Mouse (Mus musculus) G1E (cell line): ENCODE results near the gene Dpysl4. TPM values are rescaled to one million over a fixed set of nuclear protein-coding genes. Genes with fewer than 3 reads are reported as not detected.

Experiments used
- ATAC-seq: 2 replicates; pipeline ENCODE4 v1.8.0; 2016; ENCODE audit warnings: mild to moderate bottlenecking; ENCODE audit not compliant: insufficient number of reproducible peaks, poor library complexity, low FRiP score, severe bottlenecking; ENCODE audit errors: extremely low read depth
- DNase-seq: peaks from one replicate; pipeline ENCODE4 v3.0.0; 2012; ENCODE audit warnings: low spot score
- H3K27me3 ChIP-seq: 2 replicates; pipeline ENCODE4 v1.6.1; 2012; ENCODE audit warnings: mild to moderate bottlenecking, low read length, inconsistent platforms; ENCODE audit not compliant: insufficient read depth
- H3K36me3 ChIP-seq: replicated peaks from 2 replicates; pipeline ENCODE3; 2012; ENCODE audit warnings: mild to moderate bottlenecking, inconsistent platforms
- H3K4me1 ChIP-seq: 2 replicates; pipeline ENCODE4 v1.6.1; 2012; ENCODE audit warnings: low read depth, low read length, inconsistent platforms, mixed read lengths; ENCODE audit not compliant: insufficient read depth
- H3K4me3 ChIP-seq: 2 replicates; pipeline ENCODE4 v1.5.1; 2012; ENCODE audit warnings: low read depth, mild to moderate bottlenecking, inconsistent platforms, low read length, moderate library complexity, mixed read lengths
- H3K9me3 ChIP-seq: replicated peaks from 2 replicates; pipeline ENCODE4 v1.6.1; 2012; ENCODE audit warnings: inconsistent platforms
- CTCF ChIP-seq: IDR thresholded peaks from 2 replicates; pipeline ENCODE4 v1.5.1; 2012; ENCODE audit warnings: low read depth, low read length, inconsistent platforms, mixed read lengths
- GATA1 ChIP-seq: IDR thresholded peaks from 2 replicates; pipeline ENCODE4 v1.6.1; 2012; ENCODE audit warnings: borderline replicate concordance, low read length, inconsistent platforms, mixed read lengths
- GATA2 ChIP-seq: IDR thresholded peaks from 2 replicates; pipeline ENCODE4 v1.6.1; 2012; ENCODE audit warnings: low read depth, low read length, inconsistent platforms, borderline replicate concordance
- POLR2AphosphoS5 ChIP-seq: IDR thresholded peaks from 2 replicates; pipeline ENCODE4 v1.6.1; 2012; ENCODE audit warnings: low read depth, low read length, inconsistent platforms; ENCODE audit not compliant: insufficient replicate concordance
- TAL1 ChIP-seq: conservative IDR thresholded peaks from 2 replicates; pipeline ENCODE4 v1.6.1; 2012; ENCODE audit warnings: low read depth, low read length, inconsistent platforms, mixed read lengths
- polyA plus RNA-seq: library from polyadenylated mRNA; stranded (reverse); fragments of >175 nt; gene quantifications from 2 replicates; pipeline ENCODE4 v1.2.3, GENCODE M21; 2012
- total RNA-seq, 2 experiments: library from RNA; stranded (forward) in 1 of 2; stranded (reverse) in 1 of 2; fragments of 200-1000 nt in 1 of 2; fragments of >200 nt in 1 of 2; fragmentation: Nextera tagmentation in 1 of 2; gene quantifications; 2 replicates each; pipeline ENCODE4 v1.2.3; 2014 to 2017

Gene Dpysl4
- total and polyA plus RNA-seq, 3 experiments = 0.05 TPM; not detected in 2

GRCm38 (mm10) chr7:139133446-139133845 is 47.6 kb downstream of the Dpysl4 start:
- Histone ChIP-seq H3K4me3 (no peak overlapping the region), H3K4me1 (no peaks in the 10 kb centered on the region), H3K9me3 (peaks cover 64% of the 10 kb centered on the region), H3K36me3 (no peaks in the 10 kb centered on the region), H3K27me3 (no peaks in the 10 kb centered on the region; the same call in 1 of the 2 replicates)
- TF ChIP-seq POLR2AphosphoS5 (no peak), GATA1 (no peak), TAL1 (no peak), GATA2 (no peak), CTCF (no peak)
- ATAC-seq = no peak
- no peak for DNase-seq

- H3K4me1 ChIP-seq = no peaks in the 10 kb centered on the region
- DNase-seq = no peak
- H3K9me3 ChIP-seq = peaks cover 69% of the 10 kb centered on the region
- no peak for ATAC-seq
- TF ChIP-seq POLR2AphosphoS5 (no peak), GATA2 (no peak)
- H3K27me3 ChIP-seq = no peaks in the 10 kb centered on the region; the same call in 1 of the 2 replicates
- no peak overlapping the region for H3K4me3 ChIP-seq
- H3K36me3 ChIP-seq = no peaks in the 10 kb centered on the region
Observed at GRCm38 (mm10) chr7:139135236-139135635, 49.4 kb downstream of the Dpysl4 start.

- Histone ChIP-seq H3K4me3 (no peak overlapping the region), H3K4me1 (no peaks in the 10 kb centered on the region), H3K27me3 (no peaks in the 10 kb centered on the region; the same call in 1 of the 2 replicates), H3K36me3 (no peaks in the 10 kb centered on the region), H3K9me3 (peaks cover 69% of the 10 kb centered on the region)
- ATAC-seq (no peak), DNase-seq (no peak)
- no peak for TF ChIP-seq POLR2AphosphoS5
- no peak for TF ChIP-seq CTCF
- TF ChIP-seq GATA2 = no peak
- no peak for TF ChIP-seq TAL1
- no peak for TF ChIP-seq GATA1
Observed at GRCm38 (mm10) chr7:139136906-139137491, 51.2 kb downstream of the Dpysl4 start.

- ATAC-seq (no peak), DNase-seq (no peak)
- H3K4me1 ChIP-seq = no peaks in the 10 kb centered on the region
- no peak overlapping the region for H3K4me3 ChIP-seq
- no peaks in the 10 kb centered on the region for H3K36me3 ChIP-seq
- H3K27me3 ChIP-seq = no peaks in the 10 kb centered on the region; the same call in 1 of the 2 replicates
- peaks cover 61% of the 10 kb centered on the region for H3K9me3 ChIP-seq
- TF ChIP-seq GATA2 (no peak), CTCF (no peak), POLR2AphosphoS5 (no peak), GATA1 (no peak), TAL1 (no peak)
Observed at GRCm38 (mm10) chr7:139139921-139140461, 54.2 kb downstream of the Dpysl4 start.

GRCm38 (mm10) chr7:139143785-139144184 is 58.0 kb downstream of the Dpysl4 start:
- no peaks in the 10 kb centered on the region; the same call in 1 of the 2 replicates for H3K27me3 ChIP-seq
- no peak overlapping the region for H3K4me3 ChIP-seq
- ATAC-seq (no peak), DNase-seq (no peak)
- peaks cover 50% of the 10 kb centered on the region for H3K9me3 ChIP-seq
- no peak for TF ChIP-seq GATA2
- TF ChIP-seq TAL1 = no peak
- no peak for TF ChIP-seq GATA1
- no peak for TF ChIP-seq CTCF
- no peak for TF ChIP-seq POLR2AphosphoS5
- no peaks in the 10 kb centered on the region for H3K36me3 ChIP-seq
- no peaks in the 10 kb centered on the region for H3K4me1 ChIP-seq

- Histone ChIP-seq H3K4me1 (no peaks in the 10 kb centered on the region), H3K27me3 (no peaks in the 10 kb centered on the region; the same call in 1 of the 2 replicates), H3K4me3 (no peak overlapping the region), H3K9me3 (peaks cover 53% of the 10 kb centered on the region), H3K36me3 (no peaks in the 10 kb centered on the region)
- DNase-seq (no peak), ATAC-seq (no peak)
- no peak for TF ChIP-seq GATA2
- no peak for TF ChIP-seq TAL1
- TF ChIP-seq GATA1 = no peak
- TF ChIP-seq POLR2AphosphoS5 = no peak
Observed at GRCm38 (mm10) chr7:139145891-139146290, 60.1 kb downstream of the Dpysl4 start.
